Mouse (Mus musculus): ENCODE results near the gene Prkca. TPM values are rescaled to one million over a fixed set of nuclear protein-coding genes. Genes with fewer than 3 reads are reported as not detected.
A peak's percentile ranks its signal among the peaks of the same experiment; 100 is the strongest.

Gene Prkca
- polyA plus RNA-seq, 1 experiment = 5.4 TPM

GRCm38 (mm10) chr11:108015284-108015683 is 328.4 kb downstream of the Prkca start:
- TF ChIP-seq CTCF (conservative IDR thresholded peaks at IDR 0.05; ENCODE audit: insufficient read depth, insufficient read length, low read depth, low read length) = no peak
- TF ChIP-seq POLR2A (IDR thresholded peaks at IDR 0.05; ENCODE audit: low read depth, low read length) = no peak
- no peak overlapping the region for H3K4me3 ChIP-seq (ENCODE audit: insufficient read depth, low read depth, low read length)
- DNase-seq = no peak
- H3K27ac ChIP-seq (ENCODE audit: insufficient read depth, low read depth, low read length) = no peak overlapping the region
- no peaks in the 10 kb centered on the region for H3K27me3 ChIP-seq (replicated peaks; ENCODE audit: control insufficient read depth, insufficient read depth, low read length)
- no peaks in the 10 kb centered on the region for H3K36me3 ChIP-seq (ENCODE audit: control insufficient read depth, insufficient read depth, low read length)
- H3K4me1 ChIP-seq (ENCODE audit: control insufficient read depth, insufficient read depth, low read length) = no peaks in the 10 kb centered on the region
- 82% methylated on average over 5 of the region's 5 CpGs for WGBS

- TF ChIP-seq CTCF (conservative IDR thresholded peaks at IDR 0.05; ENCODE audit: insufficient read depth, insufficient read length, low read depth, low read length) (no peak), POLR2A (IDR thresholded peaks at IDR 0.05; ENCODE audit: low read depth, low read length) (no peak)
- DNase-seq = no peak
- H3K27ac ChIP-seq (ENCODE audit: insufficient read depth, low read depth, low read length) = no peak overlapping the region
- no peaks in the 10 kb centered on the region for H3K27me3 ChIP-seq (replicated peaks; ENCODE audit: control insufficient read depth, insufficient read depth, low read length)
- H3K36me3 ChIP-seq (ENCODE audit: control insufficient read depth, insufficient read depth, low read length) = no peaks in the 10 kb centered on the region
- H3K4me3 ChIP-seq (ENCODE audit: insufficient read depth, low read depth, low read length) = no peak overlapping the region
- WGBS = 65% methylated on average over 5 of the region's 5 CpGs
- no peaks in the 10 kb centered on the region for H3K4me1 ChIP-seq (ENCODE audit: control insufficient read depth, insufficient read depth, low read length)
These were observed 330.3 kb downstream of the Prkca start for GRCm38 (mm10) chr11:108013390-108013789.

- H3K4me1 ChIP-seq (ENCODE audit: control insufficient read depth, insufficient read depth, low read length) = no peaks in the 10 kb centered on the region
- no peak for DNase-seq
- H3K27ac ChIP-seq (ENCODE audit: insufficient read depth, low read depth, low read length) = no peak overlapping the region
- WGBS = 76% methylated on average over 4 of the region's 4 CpGs
- H3K4me3 ChIP-seq (ENCODE audit: insufficient read depth, low read depth, low read length) = no peak overlapping the region
- TF ChIP-seq CTCF (conservative IDR thresholded peaks at IDR 0.05; ENCODE audit: insufficient read depth, insufficient read length, low read depth, low read length) (peak; percentile 30; the same call in 1 of the 2 replicates), POLR2A (IDR thresholded peaks at IDR 0.05; ENCODE audit: low read depth, low read length) (no peak)
- H3K27me3 ChIP-seq (replicated peaks; ENCODE audit: control insufficient read depth, insufficient read depth, low read length) = no peaks in the 10 kb centered on the region
- no peaks in the 10 kb centered on the region for H3K36me3 ChIP-seq (ENCODE audit: control insufficient read depth, insufficient read depth, low read length)
These were observed 333.3 kb downstream of the Prkca start for GRCm38 (mm10) chr11:108010465-108010864.

GRCm38 (mm10) chr11:107998891-107999290 is 344.8 kb downstream of the Prkca start:
- Histone ChIP-seq H3K27ac (ENCODE audit: insufficient read depth, low read depth, low read length) (no peak overlapping the region), H3K27me3 (replicated peaks; ENCODE audit: control insufficient read depth, insufficient read depth, low read length) (no peaks in the 10 kb centered on the region), H3K4me1 (ENCODE audit: control insufficient read depth, insufficient read depth, low read length) (no peaks in the 10 kb centered on the region), H3K36me3 (ENCODE audit: control insufficient read depth, insufficient read depth, low read length) (no peaks in the 10 kb centered on the region), H3K4me3 (ENCODE audit: insufficient read depth, low read depth, low read length) (no peak overlapping the region)
- no peak for TF ChIP-seq CTCF (conservative IDR thresholded peaks at IDR 0.05; ENCODE audit: insufficient read depth, insufficient read length, low read depth, low read length)
- no peak for TF ChIP-seq POLR2A (IDR thresholded peaks at IDR 0.05; ENCODE audit: low read depth, low read length)
- 73% methylated on average over 3 of the region's 3 CpGs for WGBS
- DNase-seq = no peak

GRCm38 (mm10) chr11:107996896-107997670 is 346.6 kb downstream of the Prkca start:
- 70% methylated on average over 11 of the region's 11 CpGs for WGBS
- Histone ChIP-seq H3K27me3 (replicated peaks; ENCODE audit: control insufficient read depth, insufficient read depth, low read length) (no peaks in the 10 kb centered on the region), H3K4me3 (ENCODE audit: insufficient read depth, low read depth, low read length) (no peak overlapping the region), H3K36me3 (ENCODE audit: control insufficient read depth, insufficient read depth, low read length) (no peaks in the 10 kb centered on the region), H3K27ac (ENCODE audit: insufficient read depth, low read depth, low read length) (no peak overlapping the region), H3K4me1 (ENCODE audit: control insufficient read depth, insufficient read depth, low read length) (no peaks in the 10 kb centered on the region)
- no peak for DNase-seq
- TF ChIP-seq CTCF (conservative IDR thresholded peaks at IDR 0.05; ENCODE audit: insufficient read depth, insufficient read length, low read depth, low read length) (no peak), POLR2A (IDR thresholded peaks at IDR 0.05; ENCODE audit: low read depth, low read length) (no peak)

GRCm38 (mm10) chr11:107994487-107994886 is 349.2 kb downstream of the Prkca start:
- Histone ChIP-seq H3K4me1 (ENCODE audit: control insufficient read depth, insufficient read depth, low read length) (no peaks in the 10 kb centered on the region), H3K27me3 (replicated peaks; ENCODE audit: control insufficient read depth, insufficient read depth, low read length) (no peaks in the 10 kb centered on the region), H3K27ac (ENCODE audit: insufficient read depth, low read depth, low read length) (no peak overlapping the region), H3K4me3 (ENCODE audit: insufficient read depth, low read depth, low read length) (no peak overlapping the region), H3K36me3 (ENCODE audit: control insufficient read depth, insufficient read depth, low read length) (no peaks in the 10 kb centered on the region)
- DNase-seq = peak; percentile 60
- TF ChIP-seq CTCF (conservative IDR thresholded peaks at IDR 0.05; ENCODE audit: insufficient read depth, insufficient read length, low read depth, low read length) (peak; percentile 75), POLR2A (IDR thresholded peaks at IDR 0.05; ENCODE audit: low read depth, low read length) (no peak)
- 48% methylated on average over 6 of the region's 6 CpGs for WGBS

- TF ChIP-seq POLR2A (IDR thresholded peaks at IDR 0.05; ENCODE audit: low read depth, low read length) (no peak), CTCF (conservative IDR thresholded peaks at IDR 0.05; ENCODE audit: insufficient read depth, insufficient read length, low read depth, low read length) (no peak)
- Histone ChIP-seq H3K4me3 (ENCODE audit: insufficient read depth, low read depth, low read length) (no peak overlapping the region), H3K27me3 (replicated peaks; ENCODE audit: control insufficient read depth, insufficient read depth, low read length) (no peaks in the 10 kb centered on the region), H3K27ac (ENCODE audit: insufficient read depth, low read depth, low read length) (no peak overlapping the region), H3K4me1 (ENCODE audit: control insufficient read depth, insufficient read depth, low read length) (no peaks in the 10 kb centered on the region), H3K36me3 (ENCODE audit: control insufficient read depth, insufficient read depth, low read length) (no peaks in the 10 kb centered on the region)
- DNase-seq = no peak
- WGBS = 86% methylated on average over 3 of the region's 3 CpGs
These were observed 349.9 kb downstream of the Prkca start for GRCm38 (mm10) chr11:107993792-107994191.
